Mouse (Mus musculus) embryonic facial prominence, embryonic 14.5 days (tissue): ENCODE results near the gene Mpz. TPM values are rescaled to one million over a fixed set of nuclear protein-coding genes. Genes with fewer than 3 reads are reported as not detected.

ENCODE experiments used
- polyA plus RNA-seq: library from polyadenylated mRNA; unstranded; fragments of >200 nt; fragmentation: Nextera tagmentation; extraction: Ambion mirVana; gene quantifications from 2 replicates; pipeline ENCODE4 v1.2.1, GENCODE M21; 2014

Gene Mpz
- polyA plus RNA-seq, 1 experiment from 2014 or later = 9.6 TPM

Other genes with a start within 250 kb of the Mpz start
- not detected in 2 replicates for gene Fcrlb, start 237.8 kb upstream of the Mpz start, polyA plus RNA-seq
- gene Fcrla, start 223.1 kb upstream of the Mpz start, polyA plus RNA-seq = not detected in 2 replicates
- gene Fcgr2b, start 174.2 kb upstream of the Mpz start, polyA plus RNA-seq = 1.6 and 3.2 TPM in 2 replicates
- gene Fcgr4, start 131.8 kb upstream of the Mpz start, polyA plus RNA-seq = 0.81 and 0.92 TPM in 2 replicates
- 20.5 and 25.0 TPM in 2 replicates for gene Fcgr3, start 85.8 kb upstream of the Mpz start, polyA plus RNA-seq
- gene Cfap126, start 36.8 kb upstream of the Mpz start, polyA plus RNA-seq = 4.4 and 12.3 TPM in 2 replicates
- 276 and 291 TPM in 2 replicates for gene Sdhc, start 108 bp upstream of the Mpz start, polyA plus RNA-seq
- 11.3 and 14.7 TPM in 2 replicates for gene Pcp4l1, start 45.6 kb downstream of the Mpz start, polyA plus RNA-seq
- gene Nr1i3, start 63.3 kb downstream of the Mpz start, polyA plus RNA-seq = 0.15 and 0.17 TPM in 2 replicates
- 25.4 and 28.7 TPM in 2 replicates for gene Tomm40l, start 71.8 kb downstream of the Mpz start, polyA plus RNA-seq
- gene Apoa2, start 74.3 kb downstream of the Mpz start, polyA plus RNA-seq = 1.9 TPM in 2 replicates
- gene Fcer1g, start 83.7 kb downstream of the Mpz start, polyA plus RNA-seq = 92.7 and 100 TPM in 2 replicates
- gene Adamts4, start 99.7 kb downstream of the Mpz start, polyA plus RNA-seq = 11.7 and 13.1 TPM in 2 replicates
- gene Ndufs2, start 100.7 kb downstream of the Mpz start, polyA plus RNA-seq = 233 and 246 TPM in 2 replicates
- gene B4galt3, start 119.6 kb downstream of the Mpz start, polyA plus RNA-seq = 60.2 and 64.0 TPM in 2 replicates
- gene Ppox, start 130.5 kb downstream of the Mpz start, polyA plus RNA-seq = 44.3 and 53.0 TPM in 2 replicates
- 64.2 and 74.3 TPM in 2 replicates for gene Usp21, start 137.3 kb downstream of the Mpz start, polyA plus RNA-seq
- 110 and 117 TPM in 2 replicates for gene Ufc1, start 144.3 kb downstream of the Mpz start, polyA plus RNA-seq
- 46.0 and 52.1 TPM in 2 replicates for gene Dedd, start 178.4 kb downstream of the Mpz start, polyA plus RNA-seq
- gene Nit1, start 194.9 kb downstream of the Mpz start, polyA plus RNA-seq = 28.8 and 29.7 TPM in 2 replicates
- gene Pfdn2, start 195.0 kb downstream of the Mpz start, polyA plus RNA-seq = 49.1 and 49.5 TPM in 2 replicates
- gene Klhdc9, start 210.1 kb downstream of the Mpz start, polyA plus RNA-seq = 2.2 and 3.0 TPM in 2 replicates
- 7.7 and 10.7 TPM in 2 replicates for gene Nectin4, start 219.4 kb downstream of the Mpz start, polyA plus RNA-seq
- gene Arhgap30, start 238.2 kb downstream of the Mpz start, polyA plus RNA-seq = 1.9 and 2.0 TPM in 2 replicates